In genomic region chr10:109598604-109599003, GRCm38 (mm10) we compare ENCODE assay signal across 28 mouse cellular contexts.
DNase-seq lines count a peak whose midpoint lies in the region; ATAC-seq and TF ChIP-seq lines count a peak whose summit lies in the region.
"Had no signal": no experiment of that assay in that cellular context is flagged by ENCODE, and none has a peak within 500 bp of the region (broad histone marks: within the 10 kb centered on the region; RNA-seq: fewer than 3 reads in every experiment).

No protein-coding gene starts in this region.

- no peaks in the 10 kb centered on the region for H3K9me3 ChIP-seq in forebrain, embryonic 14.5 days (replicated peaks; ENCODE audit: control insufficient read depth, low read length)
- H3K9me3 ChIP-seq in forebrain, embryonic 10.5 days: no peaks in the 10 kb centered on the region
- no peaks in the 10 kb centered on the region for H3K9me3 ChIP-seq in midbrain, embryonic 11.5 days (ENCODE audit: control insufficient read depth, low read length)
- H3K9me3 ChIP-seq in midbrain, embryonic 10.5 days (replicated peaks): no peaks in the 10 kb centered on the region
- no peaks in the 10 kb centered on the region for H3K9me3 ChIP-seq in midbrain, postnatal 0 days (ENCODE audit: low read length)
- H3K9me3 ChIP-seq: forebrain, embryonic 12.5 days; heart, embryonic 13.5 days; hindbrain, embryonic 15.5 days; intestine, embryonic 15.5 days; limb, embryonic 15.5 days had no signal

- H3K36me3 ChIP-seq in forebrain, embryonic 14.5 days (ENCODE audit: control insufficient read depth, insufficient read depth, low read length): no peaks in the 10 kb centered on the region
- no peaks in the 10 kb centered on the region for H3K36me3 ChIP-seq in forebrain, embryonic 10.5 days (replicated peaks)
- no peaks in the 10 kb centered on the region for H3K36me3 ChIP-seq in midbrain, embryonic 11.5 days (ENCODE audit: control insufficient read depth, insufficient read depth, low read length)
- H3K36me3 ChIP-seq in midbrain, embryonic 10.5 days: no peaks in the 10 kb centered on the region
- H3K36me3 ChIP-seq in midbrain, postnatal 0 days (ENCODE audit: insufficient read depth, low read length): no peaks in the 10 kb centered on the region
- H3K36me3 ChIP-seq: forebrain, embryonic 12.5 days; heart, embryonic 13.5 days; hindbrain, embryonic 15.5 days; intestine, embryonic 15.5 days; limb, embryonic 15.5 days had no signal

- H3K9ac ChIP-seq in forebrain, embryonic 14.5 days (ENCODE audit: low read length): no peak overlapping the region
- H3K9ac ChIP-seq in midbrain, embryonic 11.5 days (ENCODE audit: low read length): no peak overlapping the region
- no peak overlapping the region for H3K9ac ChIP-seq in midbrain, postnatal 0 days (replicated peaks; ENCODE audit: low read length, poor library complexity, severe bottlenecking)
- H3K9ac ChIP-seq: forebrain, embryonic 12.5 days; heart, embryonic 13.5 days; hindbrain, embryonic 15.5 days; intestine, embryonic 15.5 days; limb, embryonic 15.5 days; liver, embryonic 14.5 days; lung, embryonic 14.5 days had no signal

- ATAC-seq in forebrain, embryonic 14.5 days: no peak
- ATAC-seq in midbrain, embryonic 11.5 days (ENCODE audit: low FRiP score): no peak
- ATAC-seq in midbrain, postnatal 0 days (ENCODE audit: low FRiP score): no peak
- ATAC-seq: intestine, embryonic 15.5 days had no signal

- no peaks in the 10 kb centered on the region for H3K27me3 ChIP-seq in forebrain, embryonic 14.5 days (replicated peaks; ENCODE audit: control insufficient read depth, insufficient read depth, low read length)
- no peaks in the 10 kb centered on the region for H3K27me3 ChIP-seq in forebrain, embryonic 10.5 days (ENCODE audit: poor library complexity, severe bottlenecking)
- H3K27me3 ChIP-seq in midbrain, embryonic 11.5 days (ENCODE audit: control insufficient read depth, insufficient read depth, low read length): no peaks in the 10 kb centered on the region
- no peaks in the 10 kb centered on the region for H3K27me3 ChIP-seq in midbrain, embryonic 10.5 days (ENCODE audit: low read depth, poor library complexity, severe bottlenecking)
- no peaks in the 10 kb centered on the region for H3K27me3 ChIP-seq in midbrain, postnatal 0 days (ENCODE audit: insufficient read depth, low read length)
- H3K27me3 ChIP-seq: forebrain, embryonic 12.5 days; heart, embryonic 13.5 days; hindbrain, embryonic 15.5 days; intestine, embryonic 15.5 days; limb, embryonic 15.5 days; megakaryocyte, embryonic 14.5 days had no signal

- no peak overlapping the region for H3K4me2 ChIP-seq in forebrain, embryonic 14.5 days (ENCODE audit: low read length)
- H3K4me2 ChIP-seq in midbrain, embryonic 11.5 days: no peak overlapping the region
- no peak overlapping the region for H3K4me2 ChIP-seq in midbrain, postnatal 0 days (ENCODE audit: low read depth, low read length, poor library complexity, severe bottlenecking)
- H3K4me2 ChIP-seq: forebrain, embryonic 12.5 days; heart, embryonic 13.5 days; hindbrain, embryonic 15.5 days; intestine, embryonic 15.5 days; limb, embryonic 15.5 days; lung, embryonic 14.5 days had no signal

- H3K27ac ChIP-seq in forebrain, embryonic 14.5 days (ENCODE audit: low read depth, low read length): no peak overlapping the region
- H3K27ac ChIP-seq in forebrain, embryonic 10.5 days: no peak overlapping the region
- H3K27ac ChIP-seq in layer of hippocampus, adult 2 months: peak overlapping the region; percentile 71
- no peak overlapping the region for H3K27ac ChIP-seq in midbrain, embryonic 11.5 days (ENCODE audit: low read depth, low read length)
- no peak overlapping the region for H3K27ac ChIP-seq in midbrain, embryonic 10.5 days (replicated peaks)
- H3K27ac ChIP-seq in midbrain, postnatal 0 days (ENCODE audit: low read depth, low read length): peak overlapping the region; percentile 51
- H3K27ac ChIP-seq: forebrain, embryonic 12.5 days; heart, adult 2 months; heart, embryonic 13.5 days; hindbrain, embryonic 15.5 days; intestine, embryonic 15.5 days; limb, embryonic 15.5 days; liver, embryonic 14.5 days had no signal

- WGBS in forebrain, embryonic 14.5 days: 31% methylated on average over 3 of the region's 3 CpGs
- 67% methylated on average over 3 of the region's 3 CpGs for WGBS in forebrain, embryonic 10.5 days
- WGBS in midbrain, embryonic 11.5 days: 45% methylated on average over 3 of the region's 3 CpGs
- WGBS in midbrain, embryonic 10.5 days: 69% methylated on average over 3 of the region's 3 CpGs
- 16% methylated on average over 3 of the region's 3 CpGs for WGBS in midbrain, postnatal 0 days

- no peak overlapping the region for H3K4me3 ChIP-seq in forebrain, embryonic 14.5 days (ENCODE audit: low read depth, low read length)
- H3K4me3 ChIP-seq in forebrain, embryonic 10.5 days: no peak overlapping the region
- no peak overlapping the region for H3K4me3 ChIP-seq in layer of hippocampus, adult 2 months
- H3K4me3 ChIP-seq in midbrain, embryonic 11.5 days (ENCODE audit: low read depth, low read length): no peak overlapping the region
- H3K4me3 ChIP-seq in midbrain, embryonic 10.5 days: no peak overlapping the region
- H3K4me3 ChIP-seq in midbrain, postnatal 0 days (ENCODE audit: low read depth, low read length): no peak overlapping the region
- H3K4me3 ChIP-seq: forebrain, embryonic 12.5 days; heart, adult 2 months; heart, embryonic 13.5 days; hindbrain, embryonic 15.5 days; intestine, embryonic 15.5 days; limb, embryonic 15.5 days; megakaryocyte, embryonic 14.5 days had no signal

- no peaks in the 10 kb centered on the region for H3K4me1 ChIP-seq in forebrain, embryonic 14.5 days (ENCODE audit: control insufficient read depth, insufficient read depth, low read length)
- H3K4me1 ChIP-seq in forebrain, embryonic 10.5 days: peaks cover 7% of the 10 kb centered on the region; the same call in 1 of the 2 replicates
- H3K4me1 ChIP-seq in midbrain, embryonic 11.5 days (ENCODE audit: control insufficient read depth, insufficient read depth, low read length): no peaks in the 10 kb centered on the region
- peaks cover 9% of the 10 kb centered on the region; the same call in 1 of the 2 replicates for H3K4me1 ChIP-seq in midbrain, embryonic 10.5 days
- H3K4me1 ChIP-seq in midbrain, postnatal 0 days (ENCODE audit: insufficient read depth, low read length): no peaks in the 10 kb centered on the region
- H3K4me1 ChIP-seq: forebrain, embryonic 12.5 days; heart, embryonic 13.5 days; hindbrain, embryonic 15.5 days; intestine, embryonic 15.5 days; limb, embryonic 15.5 days; megakaryocyte, embryonic 14.5 days had no signal

- peak; percentile 61 for DNase-seq in forebrain, embryonic 14.5 days (ENCODE audit: low spot score)
- DNase-seq in forebrain, embryonic 10.5 days (ENCODE audit: extremely low spot score, low spot score): no peak
- DNase-seq in layer of hippocampus, adult 2 months (ENCODE audit: low spot score in 2 of 2): peak in 1 of 2 experiments; percentile 35
- no peak for DNase-seq in layer of hippocampus, adult 11-12 months (ENCODE audit: low spot score)
- DNase-seq in midbrain, embryonic 11.5 days (ENCODE audit: low spot score, missing footprints): peak; percentile 47
- no peak for DNase-seq in midbrain, embryonic 10.5 days (ENCODE audit: low spot score)
- peak; percentile 48 for DNase-seq in midbrain, postnatal 0 days (ENCODE audit: low spot score)
- no peak for DNase-seq in lung, postnatal 4 days
- DNase-seq: adrenal gland, postnatal 25 days; cerebellum, adult 11-12 months; cerebellum, postnatal 14 days; gastrocnemius, postnatal 36 days; heart, adult 2 months; heart, postnatal 14 days; kidney, adult 8-10 months; kidney, postnatal 14 days; left cerebral cortex, postnatal 4 days; lung, embryonic 14.5 days; right cerebral cortex, postnatal 25 days; spleen, adult 18-20 months; thymus, postnatal 14 days had no signal

- no peak for TF ChIP-seq CTCF in layer of hippocampus, adult 2 months (conservative IDR thresholded peaks at IDR 0.05)
- no peak for TF ChIP-seq CTCF in midbrain, postnatal 0 days (IDR thresholded peaks at IDR 0.05)

Comparison
In these comparisons a context has a peak if more than half of its experiments do, and no peak if none do; other contexts are left out.
1. DNase-seq: peak in forebrain, embryonic 14.5 days (single experiment), midbrain, embryonic 11.5 days (single experiment) and midbrain, postnatal 0 days (single experiment); none in forebrain, embryonic 10.5 days (single experiment), layer of hippocampus, adult 11-12 months (single experiment), midbrain, embryonic 10.5 days (single experiment) and lung, postnatal 4 days (0 of 2).
2. H3K27ac ChIP-seq: peak in layer of hippocampus, adult 2 months (single experiment) and midbrain, postnatal 0 days (single experiment); none in forebrain, embryonic 14.5 days (single experiment), forebrain, embryonic 10.5 days (single experiment), midbrain, embryonic 11.5 days (single experiment) and midbrain, embryonic 10.5 days (single experiment).